Mouse (Mus musculus): Measurements from ENCODE around the gene Rnase9.

GRCm38 (mm10) chr14:51026391-51027133, 15.1 kb downstream of the Rnase9 start:
- peak; percentile 43 for TF ChIP-seq CTCF (conservative IDR thresholded peaks at IDR 0.05; ENCODE audit: low read length)
- TF ChIP-seq POU5F1 (IDR thresholded peaks at IDR 0.05; ENCODE audit: borderline replicate concordance, low read length), result no peak

Data from E14TG2a.4 (cell line).